Mouse (Mus musculus) NIH3T3 (cell line): Measurements from ENCODE around the gene Tpmt.
A peak's percentile ranks its signal among the peaks of the same experiment; 100 is the strongest.

Experiments used
- DNase-seq: peaks from one replicate; pipeline ENCODE4 v3.0.0-alpha.2; 2012; ENCODE audit warnings: low read depth

Gene Tpmt

DNA sequence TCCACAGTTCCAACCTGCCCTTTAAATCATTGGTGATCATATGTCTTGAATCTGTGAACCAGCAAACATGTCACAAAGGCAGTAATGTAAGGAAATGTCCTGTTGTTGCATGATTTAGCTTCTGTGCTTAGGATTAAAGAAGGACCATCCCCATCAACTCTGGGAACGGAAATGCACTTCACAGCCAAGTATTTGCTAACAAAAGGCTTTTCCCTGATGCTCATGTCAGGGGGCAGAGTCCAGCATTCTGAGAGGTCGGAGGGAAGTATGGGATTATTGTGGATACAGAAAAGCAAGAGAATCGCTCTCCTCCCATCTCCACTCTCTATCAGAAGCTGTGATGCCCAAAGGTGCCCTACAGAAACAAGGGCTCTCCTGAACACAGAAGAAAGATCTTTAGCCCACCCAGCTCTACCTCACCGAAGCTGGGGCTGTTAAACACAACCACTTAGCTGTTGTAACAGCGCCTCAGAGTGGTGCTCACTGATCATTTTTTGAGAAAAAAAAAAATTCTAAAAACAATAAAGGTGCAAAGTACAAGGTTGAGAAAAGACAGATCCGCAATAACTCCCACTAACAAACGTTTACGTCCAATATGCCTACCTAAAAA lies 2.4 kb downstream of the Tpmt start:
- DNase-seq = peak; percentile 23

DNA sequence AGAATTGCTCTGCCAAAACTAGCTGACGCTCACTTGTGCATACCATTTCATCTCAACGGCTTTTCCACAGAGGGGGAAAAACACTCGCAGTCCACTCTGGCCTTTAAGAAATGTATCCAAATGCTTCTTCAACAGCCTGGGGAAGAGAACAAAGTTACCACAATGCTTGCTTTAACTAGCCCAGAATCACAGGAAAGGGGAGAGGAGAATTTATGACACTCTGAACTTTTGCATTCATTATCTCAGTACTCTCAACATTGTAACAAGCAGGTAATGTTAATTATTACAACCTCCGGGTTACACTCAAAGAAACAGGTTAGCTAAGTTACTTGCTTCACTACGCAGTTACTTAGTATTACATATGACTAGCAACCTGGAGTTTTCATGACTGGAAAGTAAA lies 4.5 kb downstream of the Tpmt start:
- no peak for DNase-seq

DNA sequence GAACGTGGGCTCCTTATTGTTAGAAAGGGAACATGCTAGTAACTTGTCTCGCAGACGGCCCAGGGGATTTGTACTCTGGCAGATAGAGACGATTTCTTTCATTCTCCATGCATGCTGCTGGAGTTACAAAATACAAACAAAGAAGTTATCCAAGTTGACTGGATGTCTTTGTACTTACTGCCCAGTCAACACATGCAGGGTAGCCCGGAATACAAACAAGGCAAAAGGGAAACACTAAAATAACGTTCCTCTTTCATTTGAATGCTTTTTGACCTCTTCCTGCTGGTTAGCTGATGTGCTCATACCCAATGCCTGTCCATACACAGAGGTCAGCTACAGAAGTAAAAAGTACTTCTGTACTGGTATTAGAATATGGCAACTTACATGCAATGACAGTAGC lies 6.6 kb downstream of the Tpmt start:
- no peak for DNase-seq

DNA sequence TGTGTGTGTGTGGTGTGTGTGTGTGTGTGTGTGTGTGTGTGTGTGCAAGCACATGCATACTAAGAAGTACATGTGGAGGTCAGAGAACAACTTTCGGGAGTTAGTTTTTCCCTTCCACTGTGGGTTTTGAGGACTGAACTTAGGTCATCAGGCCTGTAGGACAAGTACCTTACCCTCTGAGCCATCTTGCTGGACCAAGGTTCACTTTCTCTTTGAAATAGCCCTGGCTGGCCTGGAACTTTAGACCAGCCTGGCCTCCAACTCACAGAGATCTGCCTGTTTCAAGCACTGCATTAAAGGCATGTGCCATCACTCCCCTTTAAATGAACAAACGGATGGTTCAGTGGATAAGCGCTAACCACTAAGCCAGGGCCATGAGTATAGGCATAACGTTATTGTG lies 10.9 kb downstream of the Tpmt start:
- DNase-seq = no peak

DNA sequence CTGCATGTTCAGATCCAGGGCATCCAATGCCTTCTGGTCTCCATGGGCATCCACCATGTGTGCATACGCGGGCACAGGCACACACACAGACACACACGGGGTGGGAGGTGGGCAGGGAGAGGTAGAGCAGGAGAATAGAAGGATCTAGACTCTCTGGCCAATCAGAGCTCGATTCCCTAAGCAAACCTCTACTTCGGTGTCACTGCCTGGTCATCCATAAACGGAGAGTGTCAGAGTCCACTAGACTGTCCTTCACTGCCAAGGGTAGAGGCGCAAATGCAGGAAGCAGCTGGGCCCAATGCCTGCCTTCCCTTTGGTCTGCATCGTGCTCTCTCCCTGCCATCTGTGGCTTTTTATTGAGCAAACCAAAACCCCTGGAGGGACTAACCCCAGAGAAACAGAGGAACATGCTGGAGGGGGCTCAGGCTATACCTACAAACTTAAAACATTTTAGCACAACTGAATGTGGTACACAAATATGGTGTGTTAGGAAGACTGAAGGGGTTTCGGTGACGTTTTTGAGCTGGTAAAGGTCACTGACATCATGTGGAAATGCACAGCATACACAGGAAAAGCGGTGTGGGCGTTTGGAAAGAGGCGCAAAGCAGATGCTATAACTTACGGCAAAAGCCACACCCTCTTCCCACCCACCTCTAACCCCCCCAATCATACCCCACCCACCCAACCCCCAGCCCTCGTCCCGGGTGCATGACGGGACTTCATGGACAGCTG lies 14.0 kb downstream of the Tpmt start:
- DNase-seq = no peak

DNA sequence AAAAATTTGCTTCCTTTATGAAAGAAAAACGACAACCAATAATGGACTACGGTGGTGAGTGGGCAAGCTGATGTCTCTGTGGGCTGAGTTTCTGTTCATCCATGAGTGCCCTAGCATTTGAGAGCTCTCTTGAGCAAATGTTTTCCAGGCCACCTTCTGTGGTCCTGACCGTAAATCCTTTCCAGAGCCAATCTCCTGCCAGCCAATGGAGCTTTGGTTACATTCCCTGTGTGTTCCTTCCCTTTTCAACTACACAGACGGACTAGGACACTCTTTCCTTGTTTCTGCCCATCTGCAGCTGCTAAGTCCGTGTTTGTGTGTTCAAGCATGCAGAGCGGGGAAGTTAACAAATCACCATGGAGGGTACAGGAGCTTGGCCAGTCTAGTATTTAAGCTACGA lies 23.7 kb downstream of the Tpmt start:
- DNase-seq = no peak

DNA sequence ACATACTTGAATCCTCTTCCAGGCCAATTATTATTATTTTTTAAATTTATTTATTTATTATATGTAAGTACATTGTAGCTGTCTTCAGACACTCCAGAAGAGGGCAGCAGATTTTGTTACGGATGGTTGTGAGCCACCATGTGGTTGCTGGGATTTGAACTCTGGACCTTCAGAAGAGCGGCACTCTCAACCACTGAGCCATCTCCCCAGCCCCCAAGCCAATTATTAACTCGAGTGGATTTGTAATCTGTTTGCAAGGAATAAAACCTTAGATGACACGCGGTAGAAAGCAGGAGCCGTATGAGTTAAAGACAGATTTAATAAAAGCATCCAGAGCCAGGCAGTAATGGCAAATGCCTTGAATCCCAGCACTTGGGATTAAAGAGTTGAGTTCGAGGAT lies 24.8 kb downstream of the Tpmt start:
- DNase-seq = no peak

DNA sequence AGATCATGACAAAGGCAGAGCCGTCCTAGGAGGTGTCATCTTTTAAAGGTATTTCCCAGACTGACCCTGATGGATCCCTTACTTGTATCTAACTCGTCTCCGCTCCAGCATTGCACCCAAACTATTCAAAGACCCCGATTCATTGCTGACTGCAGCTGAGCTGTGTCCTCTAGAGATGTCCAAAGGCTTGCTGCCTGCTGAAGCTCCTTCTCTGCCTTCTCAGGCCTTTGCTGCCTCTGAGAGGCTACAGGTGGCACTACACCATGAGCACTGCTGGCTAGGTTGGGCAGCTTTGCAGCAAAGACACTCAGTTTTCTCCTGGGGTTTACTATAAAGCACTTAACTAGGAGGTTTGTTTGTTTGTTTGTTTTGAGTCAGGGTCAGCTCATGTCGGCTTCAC lies 27.3 kb downstream of the Tpmt start:
- peak; percentile 63 for DNase-seq

DNA sequence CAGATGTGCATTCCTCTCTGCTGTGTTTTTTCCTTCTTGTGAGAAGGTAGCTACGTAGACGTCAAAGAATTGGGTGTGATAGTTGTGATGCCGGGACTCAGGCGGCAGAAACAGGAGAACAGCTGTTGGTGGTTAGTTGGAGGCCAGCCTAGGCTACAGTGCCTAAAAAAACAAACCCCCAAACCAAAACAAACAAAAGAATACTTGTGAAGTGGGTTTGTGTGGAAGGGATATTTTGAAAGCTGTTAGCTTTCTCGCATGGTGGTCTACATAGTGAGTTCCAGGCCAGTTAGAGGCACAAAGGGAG lies 29.4 kb downstream of the Tpmt start:
- no peak for DNase-seq

DNA sequence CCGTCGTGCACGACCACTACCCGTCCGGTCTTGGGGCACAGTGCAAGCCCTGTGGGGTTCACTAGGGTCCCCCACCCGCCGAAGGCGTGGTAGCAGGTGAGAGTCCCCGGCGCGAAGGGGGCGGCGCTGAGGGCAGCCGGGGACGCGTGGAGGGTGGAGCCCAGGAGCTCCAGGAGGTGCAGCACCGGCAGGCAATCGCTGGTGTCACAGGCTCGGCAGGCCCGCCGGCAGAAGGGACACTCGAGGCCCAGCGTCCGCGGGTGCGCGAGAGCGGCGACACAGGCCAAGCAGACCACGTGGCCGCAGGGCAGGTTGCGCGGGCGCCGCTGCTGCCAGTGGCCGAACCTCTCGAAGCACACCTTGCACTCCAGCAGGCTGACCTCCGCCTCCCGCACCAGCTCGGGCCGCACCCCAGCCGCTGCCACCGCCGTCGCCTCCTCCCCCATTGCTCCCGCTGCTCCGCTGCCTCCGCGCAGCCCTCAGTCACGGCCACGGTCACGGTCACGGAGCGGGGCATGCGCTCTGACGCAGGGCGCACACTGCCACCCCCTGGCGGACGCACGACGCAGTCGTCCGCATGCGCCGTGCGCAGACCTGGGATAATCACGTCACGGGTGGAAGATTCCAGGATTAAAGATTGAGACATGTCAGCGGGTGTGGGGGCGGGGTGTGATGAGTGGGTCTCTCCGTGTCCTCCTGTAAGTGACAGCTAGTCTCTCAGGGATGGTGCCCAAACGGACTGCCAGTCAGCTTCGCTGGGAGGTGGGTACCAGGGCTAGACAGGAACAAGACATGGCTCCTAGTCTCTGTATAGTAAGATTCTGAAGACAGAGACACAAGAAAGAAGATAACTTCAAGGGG lies 30.0 kb downstream of the Tpmt start, which contains the start of gene Nhlrc1:
Gene Nhlrc1, minus strand, starts transcription at position 517 of the 861 bp plus-strand sequence.
- DNase-seq = no peak

DNA sequence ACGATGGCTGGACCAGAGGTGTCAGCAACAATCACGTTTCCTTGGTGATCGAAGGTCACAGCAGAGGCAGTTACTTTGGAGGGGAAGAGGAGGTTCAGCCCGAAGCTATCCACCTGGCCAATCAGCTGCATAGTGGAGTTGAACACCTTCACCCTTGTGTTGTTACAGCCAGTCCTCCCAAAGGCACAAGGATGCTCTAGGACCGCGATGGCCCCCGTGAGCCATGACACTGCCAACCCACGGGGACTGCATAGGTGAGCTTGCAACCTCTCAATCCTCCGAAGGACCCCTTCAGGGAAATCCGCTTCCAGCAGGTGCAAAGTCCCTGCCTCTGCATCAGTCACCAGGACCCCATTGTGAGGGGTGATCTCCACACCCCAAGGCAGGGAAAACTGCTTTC lies 30.8 kb downstream of the Tpmt start:
- DNase-seq = no peak

DNA sequence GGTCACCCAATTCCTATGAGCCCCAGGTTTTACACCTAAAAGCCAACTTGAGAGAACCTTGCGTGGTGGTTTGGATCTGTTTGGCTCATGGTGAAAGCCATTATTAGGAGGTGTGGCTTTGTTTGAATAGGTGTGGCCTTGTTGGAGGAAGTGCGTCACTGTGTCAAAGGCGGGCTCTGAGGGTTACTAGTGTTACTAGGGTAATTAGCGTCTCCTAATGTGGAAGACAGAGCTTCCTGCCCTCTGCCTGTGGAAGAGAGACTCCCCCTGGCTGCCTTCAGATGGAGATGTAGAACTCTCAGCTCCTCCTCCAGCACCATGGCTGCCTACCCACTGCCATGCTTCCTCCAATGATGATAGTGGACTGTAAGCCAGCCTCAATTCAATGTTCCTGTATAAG lies 42.9 kb downstream of the Tpmt start:
- DNase-seq = no peak

DNA sequence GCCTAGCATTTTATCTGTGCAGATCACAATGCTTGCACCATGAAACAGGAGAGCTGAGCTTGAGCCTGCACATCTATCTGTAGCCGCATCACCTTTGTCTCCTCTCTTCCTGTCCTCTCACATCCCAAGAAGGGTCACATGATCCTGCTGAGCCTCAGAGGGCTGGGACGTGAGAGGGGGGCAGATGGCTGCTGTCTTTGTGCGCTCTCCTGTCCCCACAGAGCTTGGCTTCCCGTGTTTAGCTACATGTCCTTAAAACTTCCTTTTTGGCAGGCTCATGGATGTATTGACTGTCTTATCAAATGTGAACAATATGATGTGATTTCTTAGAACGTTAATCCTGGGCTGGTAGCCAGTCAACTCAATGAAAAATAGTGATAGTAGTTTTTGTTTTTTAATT lies 45.0 kb downstream of the Tpmt start:
- DNase-seq = no peak

DNA sequence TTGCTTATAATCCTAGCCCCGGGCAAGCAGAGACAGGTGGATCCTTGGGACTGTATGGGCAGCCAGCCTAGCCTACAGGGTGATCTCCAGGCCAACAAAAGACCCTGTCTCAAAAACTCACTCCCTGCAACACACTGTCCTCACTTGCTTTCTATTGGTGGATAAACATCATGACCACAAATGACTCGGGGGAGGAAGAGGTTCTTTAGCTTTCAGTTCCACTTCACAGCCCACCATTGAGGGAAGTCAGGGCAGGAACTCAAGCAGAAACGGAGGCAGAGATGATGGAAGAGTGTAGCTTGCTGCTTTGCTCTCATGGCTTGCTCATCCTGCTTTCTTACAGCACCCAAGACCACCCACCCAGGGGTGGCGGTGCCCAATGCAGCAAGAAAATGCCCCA lies 47.2 kb downstream of the Tpmt start:
- no peak for DNase-seq

DNA sequence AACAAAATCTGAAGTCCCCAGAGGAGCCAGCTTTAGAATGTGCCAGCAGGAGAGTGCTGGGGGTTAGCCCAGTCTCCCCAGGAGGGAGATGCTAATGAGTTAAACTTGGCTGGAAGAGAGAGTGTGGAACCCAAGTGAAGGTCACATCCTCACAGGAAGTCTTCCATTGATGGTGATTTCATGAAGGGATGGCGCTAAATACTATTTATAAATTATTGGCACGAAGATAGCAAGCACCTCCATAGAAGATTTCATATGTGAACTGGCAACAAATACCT lies 51.3 kb downstream of the Tpmt start:
- DNase-seq = no peak

DNA sequence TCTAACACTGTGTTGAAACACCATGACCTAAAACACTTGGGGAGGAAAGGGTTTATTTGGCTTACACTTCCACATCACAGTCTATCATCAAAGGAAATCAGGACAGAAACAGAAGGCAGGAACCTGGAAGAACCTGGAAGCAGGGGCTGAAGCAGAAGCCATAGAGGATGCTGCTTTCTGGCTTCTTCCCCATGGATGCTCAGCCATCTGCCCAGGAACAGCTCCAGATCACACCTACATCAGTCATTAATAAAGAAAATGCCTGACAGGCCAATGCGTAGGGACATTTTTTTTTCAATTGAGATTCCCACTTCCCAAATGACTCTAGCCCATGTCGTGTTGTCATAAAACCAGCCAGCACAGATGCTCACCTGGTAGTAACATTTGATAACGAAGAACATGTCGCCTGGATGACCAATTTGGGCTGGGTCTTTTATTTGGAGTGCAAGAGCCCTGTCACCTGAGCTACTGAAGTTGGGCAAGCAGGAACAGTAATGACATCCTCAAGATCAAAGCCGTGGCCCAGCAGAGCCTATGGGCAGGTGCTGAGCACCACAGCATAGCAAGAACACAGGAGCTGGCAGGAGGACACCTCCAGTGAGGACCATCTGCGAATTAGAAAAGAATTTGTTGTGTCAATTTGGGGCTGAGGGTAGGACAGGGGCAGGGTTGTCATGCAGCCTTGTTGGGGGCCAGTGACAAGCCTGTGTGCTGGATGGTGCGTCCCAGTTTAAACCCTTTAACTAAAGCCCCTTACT lies 51.8 kb downstream of the Tpmt start:
- DNase-seq = no peak

DNA sequence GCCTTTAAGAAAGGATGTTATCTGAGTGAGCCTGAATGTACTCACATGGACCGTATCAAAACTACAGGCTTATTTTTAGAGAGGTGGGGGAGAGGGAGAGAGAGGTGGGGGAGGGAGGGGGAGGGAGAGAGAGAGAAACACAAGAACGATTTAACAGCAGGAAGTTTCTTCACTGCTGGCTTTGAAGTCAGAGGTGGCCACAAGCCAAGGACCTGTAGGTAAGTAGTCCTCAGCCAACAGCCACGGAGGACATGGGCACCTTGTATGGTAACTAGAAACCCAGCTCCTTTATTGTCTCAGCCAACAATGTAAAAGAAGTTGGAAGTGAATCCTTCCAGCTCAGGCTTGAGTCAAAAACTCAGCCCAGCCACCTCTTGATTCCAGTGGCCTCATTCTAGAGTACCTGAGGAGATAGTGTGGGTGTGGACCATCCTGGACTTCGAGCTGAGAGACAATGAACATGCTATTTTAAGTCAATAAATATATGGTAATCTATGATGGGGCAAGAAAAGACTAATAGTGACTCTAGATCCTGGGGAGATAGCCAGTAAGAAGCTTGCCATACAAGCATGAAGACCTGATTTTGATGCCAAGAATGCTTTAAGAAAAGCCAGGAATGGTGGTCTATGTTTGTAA lies 54.0 kb downstream of the Tpmt start:
- no peak for DNase-seq

DNA sequence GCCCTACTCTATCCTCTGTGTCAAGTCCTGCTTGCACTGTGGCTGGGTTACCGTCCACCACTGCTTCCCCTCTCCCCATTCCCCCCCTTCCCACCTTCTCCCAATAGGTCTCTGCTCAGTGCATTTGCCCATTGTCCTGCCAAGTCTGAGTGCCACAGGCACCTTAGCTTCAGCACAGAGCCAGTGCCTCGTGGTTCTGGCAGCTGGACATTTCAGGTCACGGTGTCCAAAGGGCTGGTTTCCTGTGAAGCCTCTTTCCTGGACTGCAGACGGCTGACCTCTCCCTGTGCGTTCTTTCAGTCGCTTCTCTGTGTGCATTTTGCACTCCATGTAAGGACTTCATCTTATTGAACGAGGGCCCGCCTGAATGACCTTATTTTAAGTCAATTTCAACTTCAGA lies 56.6 kb downstream of the Tpmt start:
- no peak for DNase-seq

DNA sequence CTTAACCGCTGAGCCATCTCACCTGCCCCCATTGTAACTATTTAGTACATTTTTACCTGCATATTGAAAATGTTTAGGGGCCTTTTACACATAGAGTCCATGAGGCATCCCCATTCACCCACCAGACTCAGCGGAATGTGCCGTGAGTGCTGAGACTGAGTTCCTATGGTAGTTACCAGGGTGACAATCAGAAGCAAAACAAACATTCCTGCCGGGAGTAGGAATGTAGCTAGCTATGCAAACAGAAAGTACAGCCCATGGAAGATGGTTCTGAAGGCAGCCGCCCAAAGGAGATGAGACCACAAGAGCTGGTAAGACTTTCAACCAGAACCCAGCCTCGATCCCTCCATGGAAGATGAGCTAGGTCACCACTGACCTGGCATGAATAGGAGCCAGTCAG lies 58.3 kb downstream of the Tpmt start:
- no peak for DNase-seq

DNA sequence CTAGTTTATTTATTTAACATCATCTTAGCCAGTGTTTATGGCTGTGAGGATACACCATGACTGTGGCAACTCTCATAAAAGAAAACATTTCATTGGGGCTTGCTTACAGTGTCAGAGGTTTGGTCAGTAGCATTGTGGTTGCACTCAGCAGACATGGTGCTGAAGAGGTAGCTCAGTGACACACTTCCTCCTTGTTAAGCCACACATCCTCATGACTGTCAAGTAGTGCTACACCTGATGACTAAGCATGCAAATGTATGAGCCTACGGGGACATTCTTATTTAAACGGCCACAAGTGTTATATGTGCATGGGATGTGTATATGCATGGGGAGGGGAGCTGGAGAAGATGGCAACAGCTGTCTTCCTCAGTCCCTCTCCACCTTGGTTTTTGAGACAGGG lies 60.7 kb downstream of the Tpmt start:
- no peak for DNase-seq

DNA sequence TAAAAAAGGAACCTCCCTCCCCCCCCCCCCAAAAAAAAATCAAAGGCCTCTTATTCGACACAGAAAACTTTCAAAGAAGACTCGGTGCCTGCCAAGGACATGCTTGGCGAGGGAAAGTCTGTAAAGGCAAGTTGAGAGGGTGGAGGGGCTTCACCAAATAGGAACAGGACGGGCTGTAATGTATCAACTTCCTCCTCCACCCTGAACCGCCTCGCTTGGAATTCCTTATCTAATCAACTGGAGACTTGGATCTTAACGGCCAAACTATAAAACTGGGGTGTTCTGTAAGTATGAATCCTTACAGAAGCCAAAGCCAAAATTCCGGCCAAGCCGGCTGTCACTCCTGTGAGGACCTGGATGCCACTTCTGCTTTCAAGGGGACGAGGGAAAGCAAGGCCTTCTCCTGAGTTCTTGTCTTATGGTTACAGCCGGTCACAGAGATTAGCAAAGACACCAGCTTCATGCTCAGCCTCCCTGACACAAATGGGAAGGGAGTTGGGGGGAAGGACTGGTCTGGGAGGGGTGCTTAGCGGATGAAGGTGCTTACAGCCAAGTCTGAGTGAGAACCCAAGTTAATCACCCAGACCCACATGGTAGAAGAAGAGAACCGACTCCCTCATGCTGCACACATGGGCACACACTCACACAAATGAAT lies 64.6 kb downstream of the Tpmt start:
- no peak for DNase-seq

DNA sequence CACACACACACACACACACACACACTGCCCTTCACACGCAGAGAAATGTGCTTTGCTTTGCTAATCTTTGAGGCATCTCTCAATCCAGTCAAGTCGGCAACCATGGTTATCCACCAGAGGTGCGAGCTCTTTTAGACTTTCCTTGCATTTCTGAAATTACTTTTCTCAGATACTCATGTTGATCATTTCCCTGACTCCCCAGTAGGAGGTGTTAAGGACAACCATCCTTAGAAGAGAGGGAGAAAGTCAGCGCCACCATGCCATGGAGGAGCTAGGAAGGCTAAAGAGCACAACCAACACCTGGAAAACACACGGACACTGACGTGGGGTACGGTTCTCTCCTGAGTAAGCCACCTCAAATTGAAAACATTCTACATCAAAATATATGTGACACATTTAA lies 68.0 kb downstream of the Tpmt start:
- no peak for DNase-seq
